Mouse (Mus musculus) layer of hippocampus, adult 2 months (tissue): ENCODE measurements around the gene Gm32742. TPM values are rescaled to one million over a fixed set of nuclear protein-coding genes. Genes with fewer than 3 reads are reported as not detected.
A peak's percentile ranks its signal among the peaks of the same experiment; 100 is the strongest.
"Not testable (repeated sequence)": the region's sequence is repeated elsewhere in the genome, so short reads cannot be mapped to it uniquely, and the experiment has no call there.

ENCODE experiments used
- DNase-seq, 2 experiments: peaks; one replicate each; pipeline ENCODE4 v3.0.0; 2022; ENCODE audit warnings: low spot score in 2 of 2
- H3K27ac ChIP-seq: fragments of 200-600 bp; 2 replicates; pipeline ENCODE4 v1.8.1; 2022
- H3K4me3 ChIP-seq: fragments of 200-600 bp; 2 replicates; pipeline ENCODE4 v1.8.1; 2022; ENCODE audit warnings: mild to moderate bottlenecking
- CTCF ChIP-seq: fragments of 200-600 bp; conservative IDR thresholded peaks from 2 replicates; pipeline ENCODE4 v1.8.1; 2022; ENCODE audit warnings: antibody characterized with exemption, mild to moderate bottlenecking, moderate library complexity
- total RNA-seq, 2 experiments: library from RNA; stranded (reverse); gene quantifications; 2 replicates each; pipeline ENCODE4 v1.2.3; 2021

Gm32742 gene
- total RNA-seq, 2 experiments from 2014 or later: not detected

DNA sequence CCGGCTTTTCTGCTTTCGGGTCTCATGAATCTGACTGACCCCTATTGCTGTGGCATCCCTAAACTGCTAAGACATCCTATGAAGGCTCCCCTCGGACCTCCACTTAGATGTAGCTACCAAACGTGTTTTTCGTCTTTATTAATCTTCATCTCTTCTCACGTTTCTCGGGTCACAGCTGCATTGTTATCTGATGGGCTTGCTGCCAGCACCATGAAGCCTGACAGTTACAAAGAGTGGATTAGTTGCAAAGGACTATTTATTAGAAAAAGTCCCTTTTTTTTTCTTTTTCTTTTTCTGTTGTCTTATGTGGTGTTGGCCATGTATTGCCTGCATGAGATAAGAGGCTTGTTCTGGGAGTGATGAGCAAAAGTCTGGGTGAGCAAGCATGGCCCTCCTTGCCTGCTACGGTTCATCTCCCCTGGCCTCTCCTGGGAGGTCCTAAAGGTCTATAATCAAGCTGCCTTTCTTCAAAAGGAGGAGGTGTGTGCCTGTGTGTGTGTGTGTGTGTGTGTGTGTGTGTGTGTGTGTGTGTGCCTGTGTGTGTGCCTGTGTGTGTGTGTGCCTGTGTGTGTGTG lies 9.7 kb upstream of the Gm32742 start:
- no peak overlapping the region for H3K4me3 ChIP-seq
- no peak for TF ChIP-seq CTCF
- no peak overlapping the region for H3K27ac ChIP-seq
- no peak for DNase-seq

DNA sequence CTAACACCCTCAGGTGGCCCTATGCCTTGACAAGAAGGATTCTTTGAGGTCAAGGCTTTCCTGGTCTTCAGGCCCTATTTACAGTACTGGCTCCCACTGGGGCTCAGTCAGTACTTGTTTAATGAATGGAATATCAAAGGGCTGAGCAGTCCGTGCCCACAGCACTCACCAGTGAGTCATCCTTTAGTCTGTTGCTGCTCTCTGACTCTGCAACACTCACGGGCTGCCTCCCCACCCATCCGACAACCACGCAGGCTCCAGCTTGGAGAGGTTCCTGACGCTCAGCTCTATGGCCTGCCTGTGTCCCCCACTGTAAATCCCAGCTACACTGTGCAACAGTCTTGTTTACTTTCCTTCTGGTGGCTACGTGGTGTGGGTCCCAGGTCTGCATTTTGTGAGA lies 5.0 kb upstream of the Gm32742 start:
- no peak for TF ChIP-seq CTCF
- Histone ChIP-seq H3K4me3 (no peak overlapping the region), H3K27ac (no peak overlapping the region)
- no peak for DNase-seq

DNA sequence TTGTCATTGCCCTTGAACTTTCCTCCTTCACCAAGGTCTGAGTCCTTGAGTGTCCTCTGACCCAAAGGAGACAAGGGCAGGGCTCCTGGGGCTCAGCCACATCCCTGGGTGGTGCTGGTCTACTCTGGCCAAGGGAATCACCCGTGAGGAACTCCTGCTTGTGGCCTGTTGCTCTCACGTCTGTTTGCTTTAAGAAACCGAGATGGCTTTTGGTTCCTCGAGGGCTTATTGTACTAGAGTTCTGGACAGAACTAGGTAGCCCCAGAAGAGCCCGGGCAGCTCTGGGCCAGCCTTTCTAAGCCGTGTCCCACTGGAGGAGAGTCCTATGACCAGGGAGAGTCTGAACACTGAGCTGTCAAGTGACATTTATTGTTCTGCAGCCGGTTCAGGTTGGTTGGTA lies 3.8 kb upstream of the Gm32742 start:
- DNase-seq: no peak
- no peak overlapping the region for H3K27ac ChIP-seq
- TF ChIP-seq CTCF: no peak
- H3K4me3 ChIP-seq: no peak overlapping the region

DNA sequence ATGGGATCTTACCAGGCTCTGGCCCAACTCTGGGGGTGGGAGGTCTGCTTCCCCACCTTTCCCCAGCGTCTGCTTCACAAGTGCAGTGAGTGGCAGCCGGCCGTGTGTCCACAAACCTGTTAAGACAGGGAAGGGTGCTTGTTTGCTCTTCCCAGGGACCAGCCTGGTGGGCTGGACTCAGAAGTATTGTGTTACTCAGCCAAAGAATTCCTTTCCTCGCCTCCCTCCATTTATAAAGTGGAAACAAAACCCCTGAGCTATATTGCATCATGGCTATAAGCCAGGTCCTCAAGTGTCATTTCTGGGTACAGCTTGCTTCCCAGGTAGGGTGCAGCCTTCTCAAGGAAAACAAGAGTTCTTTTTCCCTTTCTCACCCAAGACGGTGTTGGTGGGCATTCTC lies 3.4 kb upstream of the Gm32742 start:
- Histone ChIP-seq H3K4me3 (no peak overlapping the region), H3K27ac (no peak overlapping the region)
- no peak for TF ChIP-seq CTCF
- DNase-seq: no peak

DNA sequence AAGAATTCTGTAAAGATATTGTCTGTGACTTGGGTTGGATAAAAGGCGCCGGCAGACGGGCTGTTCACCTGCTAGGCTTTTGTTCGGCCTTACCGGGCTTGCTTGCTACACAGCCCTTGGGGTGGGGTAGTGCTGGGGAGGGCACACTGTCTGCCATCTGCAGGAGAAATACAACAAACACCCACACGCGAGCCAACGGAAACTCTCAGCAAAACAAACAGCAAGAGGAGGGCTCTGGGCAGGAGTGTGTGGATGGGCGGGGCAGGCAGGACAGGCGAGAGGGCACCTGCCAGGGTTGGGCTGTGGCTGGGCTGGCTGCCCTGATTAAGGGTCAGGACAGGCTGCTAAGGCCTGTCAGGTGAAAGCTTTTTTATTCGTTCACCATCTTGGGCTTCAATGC lies 2.6 kb upstream of the Gm32742 start:
- Histone ChIP-seq H3K4me3 (no peak overlapping the region), H3K27ac (no peak overlapping the region)
- TF ChIP-seq CTCF: no peak
- DNase-seq: no peak

DNA sequence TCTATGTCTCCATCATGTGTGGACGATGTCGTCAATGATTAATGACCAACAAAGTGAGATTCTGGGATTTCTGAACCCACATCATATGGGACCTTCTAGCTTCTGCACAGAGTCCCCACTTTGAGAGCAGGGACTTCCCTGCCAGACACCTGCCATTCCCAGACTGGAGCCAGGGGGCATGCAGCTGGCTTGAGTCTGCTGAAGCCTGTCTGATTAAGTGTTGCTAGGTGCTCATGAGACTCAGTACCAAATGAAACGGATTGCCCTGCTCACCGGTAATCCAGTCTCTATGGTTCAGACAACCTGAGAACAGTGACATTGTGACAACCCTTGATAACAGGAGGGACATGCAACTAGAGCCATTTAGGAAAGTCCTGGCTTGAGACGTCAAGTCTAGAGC lies 1.3 kb downstream of the Gm32742 start:
- Histone ChIP-seq H3K27ac (no peak overlapping the region), H3K4me3 (no peak overlapping the region)
- no peak; the same call in 1 of the 2 replicates for TF ChIP-seq CTCF
- no peak for DNase-seq

DNA sequence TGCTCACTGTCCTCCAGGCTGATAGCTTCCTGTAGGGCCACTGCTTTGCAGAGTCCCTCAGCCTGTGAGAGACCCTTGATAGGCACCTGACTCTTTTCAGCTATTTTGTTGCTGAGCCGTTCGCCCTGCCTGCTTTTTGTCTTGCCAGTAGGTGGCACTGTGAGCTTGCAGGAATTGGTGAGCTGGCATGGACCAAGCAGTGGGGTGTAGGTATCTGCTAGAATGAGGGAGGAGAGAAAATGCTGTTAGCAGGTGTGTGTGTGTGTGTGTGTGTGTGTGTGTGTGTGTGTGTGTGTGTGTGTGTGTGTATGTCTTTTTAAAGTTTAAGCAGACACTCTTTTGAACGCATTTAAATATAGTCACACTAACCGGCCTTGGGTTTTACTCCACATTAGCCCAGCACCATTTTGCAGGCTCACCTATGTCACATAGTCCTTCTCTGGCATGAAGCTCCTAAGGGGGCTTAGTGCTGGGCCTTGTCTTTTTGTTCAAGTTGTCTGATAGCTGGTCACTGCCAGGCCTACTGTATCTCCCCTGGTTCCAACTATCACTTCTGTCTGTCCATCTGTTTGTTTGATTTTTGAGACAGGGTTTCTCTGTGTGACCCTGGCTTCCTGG lies 3.4 kb downstream of the Gm32742 start:
- TF ChIP-seq CTCF: peak; percentile 84
- H3K4me3 ChIP-seq: no peak overlapping the region
- DNase-seq: peak; percentile 82 to 87
- H3K27ac ChIP-seq: no peak overlapping the region

DNA sequence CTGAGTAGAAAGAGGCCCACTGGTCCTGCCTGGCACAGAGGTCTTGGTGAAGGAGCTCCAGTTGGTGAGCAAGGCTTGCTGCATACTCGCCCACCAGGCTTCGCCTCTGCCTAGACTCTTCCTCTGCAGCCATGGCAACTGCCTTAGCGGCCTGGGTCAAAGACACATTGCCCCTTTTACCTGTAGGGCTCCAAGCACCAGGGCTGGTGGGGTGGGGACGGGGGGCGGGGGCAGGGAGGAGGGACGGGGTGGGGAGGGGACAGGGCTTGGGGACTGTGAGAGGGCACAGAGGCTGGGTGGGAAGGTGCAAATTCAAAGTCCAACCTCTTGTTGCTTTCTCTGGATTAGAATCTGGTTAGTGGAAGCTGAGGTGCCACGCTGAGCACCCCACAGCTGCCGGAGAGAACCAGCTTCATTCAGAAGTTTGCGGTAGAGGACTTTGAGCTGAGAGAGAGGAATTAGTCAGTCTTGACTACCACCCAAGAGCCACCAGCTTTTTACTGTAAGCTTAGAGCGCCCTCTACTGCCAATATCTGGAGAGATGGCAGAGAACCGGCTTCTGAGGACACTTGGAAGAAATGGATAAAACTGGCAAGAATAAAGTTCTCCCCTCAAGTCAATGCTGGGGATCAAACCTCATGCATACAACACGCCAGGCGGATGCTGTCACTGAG lies 13.1 kb downstream of the Gm32742 start:
- peak; percentile 90 for TF ChIP-seq CTCF
- Histone ChIP-seq H3K27ac (no peak overlapping the region), H3K4me3 (no peak overlapping the region)
- DNase-seq: peak; percentile 57 to 78

DNA sequence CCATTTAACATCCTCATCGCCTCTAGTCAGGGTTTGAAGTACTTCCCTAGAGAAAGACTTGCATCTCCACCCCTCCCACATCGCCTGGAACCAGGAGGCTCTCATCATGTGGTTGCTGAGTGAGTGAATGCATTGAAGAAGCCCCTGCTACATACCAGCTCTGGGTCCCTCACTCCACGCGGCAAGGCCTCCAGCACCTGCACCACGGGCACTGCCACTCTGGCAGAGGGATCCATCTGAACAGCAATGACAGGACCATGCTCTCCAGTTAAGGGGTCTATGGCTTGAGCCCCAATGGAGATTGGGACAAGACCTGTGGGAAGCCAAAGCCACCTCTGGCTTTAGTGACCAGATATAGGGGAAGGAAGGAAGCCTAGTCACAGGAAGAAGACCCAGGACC lies 18.0 kb downstream of the Gm32742 start:
- Histone ChIP-seq H3K27ac (no peak overlapping the region), H3K4me3 (no peak overlapping the region)
- DNase-seq: no peak
- no peak for TF ChIP-seq CTCF

DNA sequence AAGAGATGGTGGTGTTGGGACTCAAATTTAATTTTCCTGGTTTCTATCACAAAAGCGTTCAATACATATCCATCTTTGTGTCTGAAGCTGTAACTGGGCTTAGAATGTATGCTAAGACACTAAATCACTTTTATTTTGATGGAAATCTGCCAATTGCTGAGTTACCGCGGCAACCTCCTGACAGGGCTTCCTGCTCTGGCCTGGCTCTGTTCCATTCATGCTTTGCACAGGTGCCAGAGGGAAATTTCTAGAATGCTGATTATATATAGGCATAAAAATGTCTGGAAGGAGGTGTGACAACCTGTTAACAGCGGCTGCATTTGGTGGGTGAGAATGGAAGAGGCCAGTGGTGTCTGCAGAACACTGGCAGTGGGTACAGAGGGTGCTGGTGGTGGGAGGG lies 18.8 kb downstream of the Gm32742 start:
- TF ChIP-seq CTCF: no peak
- Histone ChIP-seq H3K4me3 (no peak overlapping the region), H3K27ac (no peak overlapping the region)
- DNase-seq: no peak

DNA sequence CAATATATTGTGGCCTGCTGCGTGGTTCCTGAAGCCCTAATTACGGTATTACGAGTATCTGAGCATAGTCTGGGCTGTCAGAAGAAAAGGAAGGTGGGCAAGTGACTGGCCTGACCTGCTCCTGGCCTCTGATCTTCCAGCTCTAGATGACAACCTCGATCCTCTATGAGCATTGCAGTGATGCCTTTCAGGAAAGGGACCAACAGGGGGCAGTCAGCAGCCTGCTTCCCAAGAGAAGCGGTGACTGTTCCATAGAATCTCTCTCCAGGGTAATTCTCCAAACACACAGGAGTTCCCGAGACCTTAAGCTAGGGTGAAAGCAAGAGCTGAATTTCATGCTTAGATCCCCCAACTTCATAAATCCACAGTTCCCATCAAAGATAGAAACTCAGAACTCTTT lies 21.1 kb downstream of the Gm32742 start:
- no peak overlapping the region for H3K27ac ChIP-seq
- DNase-seq: no peak
- H3K4me3 ChIP-seq: no peak overlapping the region
- TF ChIP-seq CTCF: peak; percentile 51

DNA sequence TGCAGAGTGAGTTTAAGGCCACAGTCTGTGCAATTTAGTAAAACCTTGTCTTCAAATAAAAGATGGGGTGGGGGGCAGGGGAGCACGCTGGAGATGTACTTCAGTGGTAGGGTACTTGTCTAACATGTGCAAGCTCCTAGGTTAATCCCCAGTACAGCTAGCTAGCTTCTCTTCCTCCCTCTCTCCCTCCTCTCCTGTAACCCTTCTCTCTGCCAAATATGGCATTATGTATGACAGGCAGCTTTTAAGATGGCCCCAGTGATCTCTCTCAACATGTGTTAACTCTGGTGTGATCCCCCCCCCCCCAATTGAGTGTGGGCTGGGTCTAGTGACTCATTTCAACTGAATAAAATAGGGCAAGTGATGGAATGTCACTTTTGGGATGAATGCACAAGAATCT lies 21.9 kb downstream of the Gm32742 start:
- Histone ChIP-seq H3K27ac (no peak overlapping the region), H3K4me3 (no peak overlapping the region)
- no peak for TF ChIP-seq CTCF
- DNase-seq: no peak

DNA sequence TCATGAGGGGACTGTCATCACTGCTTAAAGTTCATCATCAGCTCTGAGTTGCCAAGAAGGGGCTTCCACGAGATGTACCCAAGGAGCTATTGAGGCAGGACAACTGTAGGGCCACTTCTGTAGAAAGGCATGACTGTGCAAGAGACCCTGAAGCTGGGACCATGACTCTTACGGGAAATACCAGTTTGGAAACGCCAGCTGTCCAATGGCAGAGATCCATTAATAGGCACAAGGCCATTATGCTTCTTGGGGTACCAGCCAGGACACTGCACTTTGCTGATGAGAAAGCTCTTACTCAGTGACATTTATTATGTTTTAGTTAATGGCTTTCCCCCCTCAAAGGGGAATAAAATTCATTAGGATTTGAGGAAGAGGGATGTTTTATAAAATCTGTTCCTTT lies 24.6 kb downstream of the Gm32742 start:
- no peak for DNase-seq
- TF ChIP-seq CTCF: no peak
- Histone ChIP-seq H3K4me3 (no peak overlapping the region), H3K27ac (no peak overlapping the region)

DNA sequence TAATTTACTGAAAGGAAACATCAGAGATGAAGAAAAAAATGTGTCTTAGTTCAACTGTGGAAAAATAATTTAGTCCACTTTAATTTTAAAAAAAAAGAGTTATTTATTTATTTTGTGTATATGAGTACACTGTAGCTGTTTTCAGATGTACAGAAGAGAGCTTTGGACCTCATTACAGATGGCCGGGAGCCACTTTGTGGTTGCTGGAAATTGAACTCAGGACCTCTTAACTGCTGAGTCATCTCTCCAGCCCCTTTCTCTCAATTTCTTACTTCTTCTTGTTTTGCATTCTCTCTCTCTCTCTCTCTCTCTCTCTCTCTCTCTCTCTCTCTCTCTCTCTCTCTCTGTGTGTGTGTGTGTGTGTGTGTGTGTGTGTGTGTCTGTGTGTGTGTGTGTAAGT lies 25.9 kb downstream of the Gm32742 start:
- DNase-seq, H3K27ac ChIP-seq, H3K4me3 ChIP-seq: not testable (repeated sequence)
